Mouse (Mus musculus) ovary, postnatal 14 days (tissue): Measurements from ENCODE around the gene Adamtsl3.
"Not testable (repeated sequence)": the region's sequence is repeated elsewhere in the genome, so short reads cannot be mapped to it uniquely, and the experiment has no call there.

Source experiments
- DNase-seq: peaks from one replicate; pipeline ENCODE4 v3.0.0; 2022; ENCODE audit warnings: low spot score

Gene Adamtsl3

GRCm38 (mm10) chr7:82361127-82361526 is 25.6 kb downstream of the Adamtsl3 start:
- DNase-seq: no peak

- no peak for DNase-seq
Observed at GRCm38 (mm10) chr7:82364567-82364966, 29.1 kb downstream of the Adamtsl3 start.

- DNase-seq: no peak
Observed at GRCm38 (mm10) chr7:82366056-82366455, 30.6 kb downstream of the Adamtsl3 start.

GRCm38 (mm10) chr7:82366471-82366870 is 31.0 kb downstream of the Adamtsl3 start:
- no peak for DNase-seq

- DNase-seq: no peak
Observed at GRCm38 (mm10) chr7:82368047-82368446, 32.6 kb downstream of the Adamtsl3 start.

- no peak for DNase-seq
Observed at GRCm38 (mm10) chr7:82370132-82370531, 34.6 kb downstream of the Adamtsl3 start.

GRCm38 (mm10) chr7:82371411-82371810 is 35.9 kb downstream of the Adamtsl3 start:
- peak; percentile 14 for DNase-seq

- DNase-seq: no peak
Observed at GRCm38 (mm10) chr7:82378311-82378710, 42.8 kb downstream of the Adamtsl3 start.

GRCm38 (mm10) chr7:82379765-82380164 is 44.3 kb downstream of the Adamtsl3 start:
- no peak for DNase-seq

- DNase-seq: no peak
Observed at GRCm38 (mm10) chr7:82382843-82383535, 47.5 kb downstream of the Adamtsl3 start.

GRCm38 (mm10) chr7:82383536-82383848 is 48.0 kb downstream of the Adamtsl3 start:
- no peak for DNase-seq

GRCm38 (mm10) chr7:82387121-82387520 is 51.6 kb downstream of the Adamtsl3 start:
- no peak for DNase-seq

GRCm38 (mm10) chr7:82394435-82395186 is 59.1 kb downstream of the Adamtsl3 start:
- no peak for DNase-seq

GRCm38 (mm10) chr7:82395239-82395638 is 59.7 kb downstream of the Adamtsl3 start:
- DNase-seq: no peak

- DNase-seq: no peak
Observed at GRCm38 (mm10) chr7:82395751-82396512, 60.4 kb downstream of the Adamtsl3 start.

- DNase-seq: no peak
Observed at GRCm38 (mm10) chr7:82396869-82397268, 61.4 kb downstream of the Adamtsl3 start.

GRCm38 (mm10) chr7:82397632-82398031 is 62.1 kb downstream of the Adamtsl3 start:
- DNase-seq: no peak

- DNase-seq: no peak
Observed at GRCm38 (mm10) chr7:82405466-82406045, 70.1 kb downstream of the Adamtsl3 start.

- DNase-seq: no peak
Observed at GRCm38 (mm10) chr7:82410966-82411365, 75.5 kb downstream of the Adamtsl3 start.

- no peak for DNase-seq
Observed at GRCm38 (mm10) chr7:82416653-82417052, 81.2 kb downstream of the Adamtsl3 start.

GRCm38 (mm10) chr7:82417053-82417452 is 81.6 kb downstream of the Adamtsl3 start:
- no peak for DNase-seq

GRCm38 (mm10) chr7:82420329-82421052 is 85.0 kb downstream of the Adamtsl3 start:
- not testable (repeated sequence) for DNase-seq
